Mouse (Mus musculus) cortical plate, adult 2 months (tissue): ENCODE data around the gene Ubtd2.

ENCODE experiments used
- CTCF ChIP-seq: fragments of 200-500 bp; IDR thresholded peaks from 2 replicates; pipeline ENCODE4 v1.5.1; 2011; ENCODE audit warnings: mild to moderate bottlenecking, control low read depth, low read length; ENCODE audit not compliant: insufficient read depth; ENCODE audit errors: extremely low read depth
- POLR2A ChIP-seq: fragments of 200-500 bp; IDR thresholded peaks from 2 replicates; pipeline ENCODE4 v1.6.1; 2011; ENCODE audit warnings: mild to moderate bottlenecking, low read length, control low read depth; ENCODE audit not compliant: insufficient read depth; ENCODE audit errors: extremely low read depth

- no peak for TF ChIP-seq POLR2A
- no peak for TF ChIP-seq CTCF
Measured at GRCm38 (mm10) chr11:32425043-32425658, 30.0 kb upstream of the Ubtd2 start.
